Mouse (Mus musculus) thymus, adult 2 months (tissue): ENCODE data around the gene St6gal2.

Experiments used
- CTCF ChIP-seq: fragments of 200-500 bp; IDR thresholded peaks from 2 replicates; pipeline ENCODE4 v1.5.1; 2012; ENCODE audit warnings: mild to moderate bottlenecking, control low read depth, low read length, moderate library complexity, borderline replicate concordance; ENCODE audit not compliant: control insufficient read depth, poor library complexity, insufficient read depth; ENCODE audit errors: extremely low read depth
- POLR2A ChIP-seq: fragments of 200-500 bp; IDR thresholded peaks from 2 replicates; pipeline ENCODE4 v1.6.1; 2012; ENCODE audit warnings: mild to moderate bottlenecking, low read length, control low read depth, moderate library complexity; ENCODE audit not compliant: control insufficient read depth, poor library complexity, insufficient read depth; ENCODE audit errors: extremely low read depth

GRCm38 (mm10) chr17:55479367-55479766 lies 34.2 kb downstream of the St6gal2 start:
- TF ChIP-seq CTCF (no peak), POLR2A (no peak)
